Mouse (Mus musculus) heart, embryonic 12.5 days (tissue): ENCODE data around the gene Tbx5. TPM values are rescaled to one million over a fixed set of nuclear protein-coding genes. Genes with fewer than 3 reads are reported as not detected.

Source experiments
- ATAC-seq: fragments of 200-750 bp; cut with Nextera tagmentation; 2 replicates; pipeline ENCODE4 v1.8.0; 2017; ENCODE audit warnings: moderate TSS enrichment, moderate library complexity; ENCODE audit not compliant: insufficient number of reproducible peaks, low FRiP score
- H3K27ac ChIP-seq: fragments of 300-500 bp; sonication (generic); 2 replicates; pipeline ENCODE4 v1.5.1; 2016; ENCODE audit warnings: mild to moderate bottlenecking, moderate library complexity; ENCODE audit not compliant: poor library complexity, severe bottlenecking
- H3K27me3 ChIP-seq: fragments of 300-500 bp; sonication (generic); replicated peaks from 2 replicates; pipeline ENCODE4 v1.6.1; 2016; ENCODE audit warnings: mild to moderate bottlenecking, moderate library complexity
- H3K36me3 ChIP-seq: fragments of 300-500 bp; sonication (generic); 2 replicates; pipeline ENCODE4 v1.6.1; 2016; ENCODE audit warnings: mild to moderate bottlenecking, moderate library complexity
- H3K4me1 ChIP-seq: fragments of 300-500 bp; sonication (generic); replicated peaks from 2 replicates; pipeline ENCODE4 v1.6.1; 2016; ENCODE audit warnings: mild to moderate bottlenecking
- H3K4me2 ChIP-seq: fragments of 300-500 bp; sonication (generic); 2 replicates; pipeline ENCODE4 v1.6.1; 2016; ENCODE audit warnings: mild to moderate bottlenecking, moderate library complexity
- H3K4me3 ChIP-seq: fragments of 300-500 bp; sonication (generic); 2 replicates; pipeline ENCODE4 v1.5.1; 2016; ENCODE audit warnings: mild to moderate bottlenecking
- H3K9ac ChIP-seq: fragments of 300-500 bp; sonication (generic); 2 replicates; pipeline ENCODE4 v1.6.1; 2016; ENCODE audit warnings: mild to moderate bottlenecking, moderate library complexity
- H3K9me3 ChIP-seq: fragments of 300-500 bp; sonication (generic); replicated peaks from 2 replicates; pipeline ENCODE4 v1.6.1; 2016; ENCODE audit warnings: mild to moderate bottlenecking, moderate library complexity
- WGBS: fragments of 180-500 bp; shearing (Covaris S2); methylation state at CpG from one replicate; pipeline ENCODE4 v1.1.7; 2016; 5-methylcytosine and 5-hydroxymethylcytosine counted together
- polyA plus RNA-seq: library from polyadenylated mRNA; unstranded; fragments of >200 nt; fragmentation: Nextera tagmentation; extraction: Ambion mirVana; gene quantifications from 2 replicates; pipeline ENCODE4 v1.2.1, GENCODE M21; 2016

Gene Tbx5
- polyA plus RNA-seq, 1 experiment from 2014 or later: 42.6 TPM

GRCm38 (mm10) chr5:119842701-119843393, 10.4 kb downstream of the Tbx5 start:
- peak overlapping the region; percentile 55 for H3K4me2 ChIP-seq
- peak overlapping the region; percentile 69 for H3K9ac ChIP-seq
- no peaks in the 10 kb centered on the region for H3K9me3 ChIP-seq
- WGBS: 22% methylated on average over 4 of the region's 4 CpGs
- H3K36me3 ChIP-seq: peaks cover 43% of the 10 kb centered on the region
- H3K4me1 ChIP-seq: peaks cover 66% of the 10 kb centered on the region
- H3K27ac ChIP-seq: peak overlapping the region; percentile 71
- H3K4me3 ChIP-seq: peak overlapping the region; percentile 10; the same call in 1 of the 2 replicates
- H3K27me3 ChIP-seq: peaks cover 14% of the 10 kb centered on the region; the same call in 1 of the 2 replicates
- ATAC-seq: no peak

GRCm38 (mm10) chr5:119843394-119843777, 10.9 kb downstream of the Tbx5 start:
- Histone ChIP-seq H3K4me3 (no peak overlapping the region), H3K27me3 (peaks cover 10% of the 10 kb centered on the region; the same call in 1 of the 2 replicates), H3K27ac (peak overlapping the region; percentile 71), H3K4me2 (peak overlapping the region; percentile 55), H3K4me1 (peaks cover 66% of the 10 kb centered on the region), H3K9me3 (no peaks in the 10 kb centered on the region), H3K36me3 (peaks cover 44% of the 10 kb centered on the region), H3K9ac (peak overlapping the region; percentile 69)
- WGBS: 6% methylated on average over 8 of the region's 8 CpGs
- no peak for ATAC-seq

DNA sequence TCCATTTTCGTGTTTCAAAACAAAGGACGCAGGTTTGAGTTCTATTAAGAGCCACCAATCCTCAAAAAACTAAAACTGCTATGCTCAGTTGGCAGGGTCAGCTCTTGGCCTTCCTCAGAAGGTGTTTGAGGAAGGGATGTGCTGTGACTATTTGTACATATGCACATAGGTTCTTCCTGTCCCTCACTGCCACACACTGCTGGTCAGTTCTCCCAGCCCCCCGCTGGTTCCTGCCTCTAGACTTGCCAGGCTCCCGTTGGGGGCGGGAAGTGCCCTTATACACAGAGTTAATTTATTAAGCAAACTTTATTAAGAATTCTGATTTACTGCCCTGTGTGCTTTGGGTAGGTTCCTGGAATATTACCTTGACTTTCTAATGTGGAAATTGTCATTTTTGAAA, 11.9 kb downstream of the Tbx5 start:
- H3K4me1 ChIP-seq: peaks cover 59% of the 10 kb centered on the region
- no peaks in the 10 kb centered on the region for H3K9me3 ChIP-seq
- no peak for ATAC-seq
- peak overlapping the region; percentile 32; the same call in 1 of the 2 replicates for H3K4me2 ChIP-seq
- H3K27me3 ChIP-seq: peaks cover 8% of the 10 kb centered on the region; the same call in 1 of the 2 replicates
- peak overlapping the region; percentile 53 for H3K27ac ChIP-seq
- H3K9ac ChIP-seq: no peak overlapping the region; the same call in 1 of the 2 replicates
- no peak overlapping the region for H3K4me3 ChIP-seq
- WGBS: 21% methylated on average over 5 of the region's 5 CpGs
- peaks cover 50% of the 10 kb centered on the region for H3K36me3 ChIP-seq

- no peaks in the 10 kb centered on the region for H3K9me3 ChIP-seq
- H3K4me1 ChIP-seq: peaks cover 52% of the 10 kb centered on the region
- H3K9ac ChIP-seq: peak overlapping the region; percentile 26; the same call in 1 of the 2 replicates
- H3K36me3 ChIP-seq: peaks cover 55% of the 10 kb centered on the region
- peak overlapping the region; percentile 8; the same call in 1 of the 2 replicates for H3K4me3 ChIP-seq
- peaks cover 8% of the 10 kb centered on the region; the same call in 1 of the 2 replicates for H3K27me3 ChIP-seq
- peak overlapping the region; percentile 42 for H3K4me2 ChIP-seq
- peak overlapping the region; percentile 19 for H3K27ac ChIP-seq
- peak; percentile 76 for ATAC-seq
- 2% methylated on average over 21 of the region's 21 CpGs for WGBS
Measured at GRCm38 (mm10) chr5:119844994-119845393, 12.5 kb downstream of the Tbx5 start.

GRCm38 (mm10) chr5:119857052-119857451, 24.6 kb downstream of the Tbx5 start:
- ATAC-seq: peak; percentile 76
- no peaks in the 10 kb centered on the region for H3K27me3 ChIP-seq
- 0 out of 2 replicates have a peak overlapping the region, but pooled peaks have one; percentile 3 for H3K4me2 ChIP-seq
- WGBS: 6% methylated on average over 4 of the region's 4 CpGs
- H3K4me1 ChIP-seq: peaks cover 53% of the 10 kb centered on the region
- H3K9me3 ChIP-seq: no peaks in the 10 kb centered on the region
- no peak overlapping the region for H3K9ac ChIP-seq
- H3K27ac ChIP-seq: peak overlapping the region; percentile 63
- H3K4me3 ChIP-seq: no peak overlapping the region
- H3K36me3 ChIP-seq: peaks cover 57% of the 10 kb centered on the region

- H3K4me1 ChIP-seq: peaks cover 50% of the 10 kb centered on the region
- H3K27ac ChIP-seq: peak overlapping the region; percentile 46; the same call in 1 of the 2 replicates
- H3K4me2 ChIP-seq: no peak overlapping the region
- WGBS: 49% methylated on average over 5 of the region's 5 CpGs
- no peaks in the 10 kb centered on the region for H3K9me3 ChIP-seq
- H3K4me3 ChIP-seq: no peak overlapping the region
- peaks cover 43% of the 10 kb centered on the region for H3K36me3 ChIP-seq
- no peak for ATAC-seq
- H3K27me3 ChIP-seq: no peaks in the 10 kb centered on the region
- no peak overlapping the region for H3K9ac ChIP-seq
Measured at GRCm38 (mm10) chr5:119861301-119861700, 28.8 kb downstream of the Tbx5 start.

GRCm38 (mm10) chr5:119862431-119862830, 30.0 kb downstream of the Tbx5 start:
- Histone ChIP-seq H3K9ac (no peak overlapping the region), H3K9me3 (no peaks in the 10 kb centered on the region), H3K27ac (peak overlapping the region; percentile 31; the same call in 1 of the 2 replicates), H3K4me3 (no peak overlapping the region), H3K27me3 (no peaks in the 10 kb centered on the region), H3K36me3 (peaks cover 53% of the 10 kb centered on the region), H3K4me2 (no peak overlapping the region), H3K4me1 (peaks cover 40% of the 10 kb centered on the region)
- no peak for ATAC-seq
- WGBS: 58% methylated on average over 5 of the region's 5 CpGs

GRCm38 (mm10) chr5:119866277-119867235, 34.1 kb downstream of the Tbx5 start:
- H3K36me3 ChIP-seq: peaks cover 65% of the 10 kb centered on the region
- 48% methylated on average over 31 of the region's 31 CpGs for WGBS
- no peak overlapping the region for H3K27ac ChIP-seq
- ATAC-seq: no peak
- peak overlapping the region; percentile 7; the same call in 1 of the 2 replicates for H3K4me3 ChIP-seq
- peak overlapping the region; percentile 39 for H3K4me2 ChIP-seq
- no peak overlapping the region for H3K9ac ChIP-seq
- peaks cover 11% of the 10 kb centered on the region; the same call in 1 of the 2 replicates for H3K4me1 ChIP-seq
- no peaks in the 10 kb centered on the region for H3K9me3 ChIP-seq
- no peaks in the 10 kb centered on the region for H3K27me3 ChIP-seq

DNA sequence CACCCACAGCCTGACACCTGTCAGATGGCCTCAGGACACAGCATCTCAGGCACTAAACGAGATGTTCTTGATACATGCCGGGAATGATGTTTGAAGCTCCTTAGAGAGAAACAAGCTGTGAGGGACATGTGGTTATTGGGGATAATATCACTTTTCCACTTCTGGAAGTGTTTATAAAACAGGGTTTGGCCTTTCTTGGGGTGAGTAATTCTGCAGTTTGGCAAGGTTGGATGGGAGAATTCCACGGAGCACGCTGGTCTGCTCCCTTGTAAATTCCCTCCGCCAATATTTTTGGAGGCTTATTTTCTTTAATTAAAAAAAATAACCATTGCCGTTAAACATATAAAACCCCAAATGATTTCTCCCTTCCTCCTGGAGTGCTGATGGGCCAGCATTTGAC, 35.5 kb downstream of the Tbx5 start:
- 80% methylated on average over 6 of the region's 6 CpGs for WGBS
- H3K27ac ChIP-seq: no peak overlapping the region
- no peak overlapping the region for H3K9ac ChIP-seq
- ATAC-seq: no peak
- H3K4me3 ChIP-seq: no peak overlapping the region
- no peaks in the 10 kb centered on the region for H3K9me3 ChIP-seq
- H3K27me3 ChIP-seq: no peaks in the 10 kb centered on the region
- H3K4me2 ChIP-seq: no peak overlapping the region
- no peaks in the 10 kb centered on the region for H3K4me1 ChIP-seq
- H3K36me3 ChIP-seq: peaks cover 71% of the 10 kb centered on the region

DNA sequence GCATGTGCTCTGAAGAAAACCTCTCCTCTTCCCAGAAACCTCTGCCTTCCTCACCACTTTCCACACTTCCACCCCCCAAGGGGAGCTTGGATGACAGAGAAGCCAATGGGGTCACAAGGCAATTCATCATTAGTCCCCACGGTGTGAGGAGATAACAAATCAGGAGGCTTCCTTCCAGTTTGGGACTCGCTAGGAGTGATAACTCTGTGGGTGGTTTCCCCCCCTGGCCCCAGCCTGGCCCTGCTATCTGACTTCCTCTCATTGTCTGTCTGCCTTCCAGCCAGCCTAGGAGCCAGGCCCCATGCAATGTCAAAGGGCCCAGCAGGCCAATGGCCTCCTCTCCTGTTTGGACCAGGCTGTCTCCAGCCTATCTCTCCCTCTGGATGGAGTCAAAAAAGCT, 43.0 kb downstream of the Tbx5 start:
- Histone ChIP-seq H3K9ac (no peak overlapping the region), H3K4me3 (no peak overlapping the region), H3K9me3 (no peaks in the 10 kb centered on the region), H3K36me3 (peaks cover 58% of the 10 kb centered on the region), H3K4me2 (no peak overlapping the region), H3K4me1 (peaks cover 44% of the 10 kb centered on the region), H3K27ac (peak overlapping the region; percentile 23), H3K27me3 (no peaks in the 10 kb centered on the region)
- ATAC-seq: peak; percentile 81
- 6% methylated on average over 2 of the region's 2 CpGs for WGBS

GRCm38 (mm10) chr5:119877185-119877584, 44.7 kb downstream of the Tbx5 start:
- Histone ChIP-seq H3K4me2 (no peak overlapping the region), H3K4me3 (no peak overlapping the region), H3K9me3 (no peaks in the 10 kb centered on the region), H3K4me1 (peaks cover 44% of the 10 kb centered on the region), H3K36me3 (peaks cover 63% of the 10 kb centered on the region), H3K27ac (peak overlapping the region; percentile 59), H3K9ac (no peak overlapping the region), H3K27me3 (no peaks in the 10 kb centered on the region)
- 19% methylated on average over 6 of the region's 6 CpGs for WGBS
- no peak for ATAC-seq
